Mouse (Mus musculus) left cerebral cortex, postnatal 36 days (tissue): ENCODE results near the gene Kbtbd6. TPM values are rescaled to one million over a fixed set of nuclear protein-coding genes. Genes with fewer than 3 reads are reported as not detected.

Experiments
- DNase-seq, 2 experiments: peaks; one replicate each; pipeline ENCODE4 v3.0.0; 2021 to 2022; ENCODE audit warnings: low spot score in 2 of 2, mixed read lengths in 1 of 2
- intact Hi-C: fragments of 180-260 bp; cut with DNase I; formaldehyde crosslinking; loops from one replicate; pipeline ENCODE4 v1.15.1; 2025
- total RNA-seq, 2 experiments: library from RNA; stranded (reverse); gene quantifications; 2 replicates each; pipeline ENCODE4 v1.2.3; 2021

Gene Kbtbd6
- total RNA-seq, 2 experiments from 2014 or later = 1.0 to 1.4 TPM

DNA sequence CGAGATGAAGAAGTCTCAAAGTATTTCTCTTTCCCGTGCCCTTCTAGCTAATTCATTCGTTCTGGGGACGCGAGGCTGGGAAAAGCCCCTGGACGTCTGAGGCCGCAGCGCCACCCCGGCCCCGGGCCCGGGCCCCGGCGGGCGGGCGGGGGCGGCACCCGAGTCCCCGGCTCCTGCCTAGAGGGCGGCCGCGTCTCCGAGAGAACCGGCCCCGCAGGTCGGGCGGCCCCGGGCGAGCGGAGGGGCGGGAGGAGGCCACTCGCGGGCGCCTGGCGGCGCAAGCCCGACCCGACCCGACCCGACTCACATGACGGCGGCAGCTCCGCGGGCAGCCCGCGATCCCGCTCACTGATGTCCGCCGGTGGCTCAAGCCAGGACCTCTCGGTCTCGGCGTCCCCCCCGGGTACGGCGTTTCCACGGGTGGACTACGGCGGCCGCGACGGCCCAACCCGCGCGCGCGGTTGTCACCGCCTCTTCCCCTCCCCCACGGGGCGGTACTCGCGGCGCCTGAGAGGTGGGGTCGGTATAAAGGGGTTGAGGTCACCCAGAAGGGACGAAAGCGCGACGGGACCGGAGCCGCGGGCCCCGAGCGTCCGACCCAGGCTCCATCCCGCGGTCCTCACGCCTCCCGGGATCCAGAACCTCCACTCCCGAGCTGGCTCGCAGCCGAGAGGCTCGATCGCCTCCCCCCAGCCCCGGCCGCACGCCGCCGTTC is 29.1 kb downstream of the Kbtbd6 start, which contains the start of gene Elf1:
Elf1 (plus strand) TSS at position 571 of the 715 bp plus-strand sequence.
- intact Hi-C loops = loop anchor here (1.0 to 10.0 kb wide), 2 partner anchors 107 to 734 kb away; partner anchors contain the start of gene Sugt1
- peak; percentile 96 to 98 for DNase-seq

DNA sequence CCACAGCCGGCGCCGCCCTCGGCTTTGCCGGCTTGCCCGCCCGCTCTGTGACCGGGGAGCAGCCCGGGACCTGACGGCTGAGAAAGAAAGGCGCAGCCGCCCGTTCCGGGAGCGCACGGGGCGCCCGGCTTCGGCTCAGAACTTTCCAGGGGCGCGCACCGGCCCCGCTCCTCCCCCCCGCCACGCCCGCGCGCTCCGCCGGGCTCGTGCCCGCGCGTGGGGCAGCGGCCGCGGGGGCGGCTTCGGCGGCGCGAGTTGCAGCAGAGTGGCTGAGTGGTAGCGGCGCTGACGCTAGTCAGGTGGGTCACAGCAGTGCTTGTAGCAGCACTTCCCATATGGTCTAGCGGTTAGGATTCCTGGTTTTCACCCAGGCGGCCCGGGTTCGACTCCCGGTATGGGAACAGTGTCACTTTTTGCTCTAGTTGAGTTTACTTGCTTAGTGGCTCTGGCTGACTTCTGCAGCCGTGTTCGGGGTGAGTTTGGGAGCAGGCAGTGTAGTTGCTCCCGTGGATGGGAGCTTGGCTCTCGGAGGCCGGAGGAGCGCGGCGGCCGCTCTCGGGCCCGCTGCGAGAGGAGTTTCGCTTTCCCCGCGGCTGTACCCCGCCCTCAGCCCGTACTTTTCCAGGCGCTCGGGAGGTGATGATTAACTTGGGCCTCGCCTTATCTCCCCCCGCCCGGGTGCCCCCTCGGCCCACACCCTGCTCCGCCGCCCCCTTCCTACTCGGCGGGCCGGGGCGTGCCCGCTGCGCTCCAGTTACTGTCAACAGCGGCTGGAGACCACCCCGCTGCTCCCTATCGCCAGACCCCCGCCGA is 29.9 kb downstream of the Kbtbd6 start, which contains the start of gene Wbp4:
Wbp4 (minus strand) TSS at position 182 of the 813 bp plus-strand sequence.
- DNase-seq = peak; percentile 96 to 98
- intact Hi-C loops = loop anchor here (1.0 to 10.0 kb wide), 2 partner anchors 106 to 733 kb away; partner anchors contain the start of gene Sugt1

DNA sequence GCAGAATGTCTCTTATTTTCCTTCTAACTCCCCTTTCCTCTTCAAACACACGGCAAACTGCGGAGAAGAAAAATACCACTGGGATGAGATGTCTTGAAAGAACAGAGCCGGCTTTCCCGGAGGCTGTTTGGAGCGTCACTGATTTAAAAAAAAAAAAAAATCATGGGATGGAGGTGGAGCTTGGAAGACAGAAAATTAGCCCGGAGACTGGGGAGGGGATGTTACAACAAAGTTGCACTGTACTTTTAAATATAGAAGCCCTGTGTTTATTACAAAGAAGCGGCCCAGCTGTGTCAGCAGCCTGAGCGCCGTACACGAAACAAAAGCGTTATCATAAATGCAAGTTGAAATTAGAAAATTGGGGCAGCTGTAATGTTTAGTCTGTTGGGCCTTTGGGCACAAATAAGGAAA is 30.6 kb downstream of the Kbtbd6 start:
- peak; percentile 33 to 35 for DNase-seq
- intact Hi-C loops = loop anchor here (10.0 kb wide), 1 partner anchor 733 kb away; no protein-coding TSS in a partner anchor

DNA sequence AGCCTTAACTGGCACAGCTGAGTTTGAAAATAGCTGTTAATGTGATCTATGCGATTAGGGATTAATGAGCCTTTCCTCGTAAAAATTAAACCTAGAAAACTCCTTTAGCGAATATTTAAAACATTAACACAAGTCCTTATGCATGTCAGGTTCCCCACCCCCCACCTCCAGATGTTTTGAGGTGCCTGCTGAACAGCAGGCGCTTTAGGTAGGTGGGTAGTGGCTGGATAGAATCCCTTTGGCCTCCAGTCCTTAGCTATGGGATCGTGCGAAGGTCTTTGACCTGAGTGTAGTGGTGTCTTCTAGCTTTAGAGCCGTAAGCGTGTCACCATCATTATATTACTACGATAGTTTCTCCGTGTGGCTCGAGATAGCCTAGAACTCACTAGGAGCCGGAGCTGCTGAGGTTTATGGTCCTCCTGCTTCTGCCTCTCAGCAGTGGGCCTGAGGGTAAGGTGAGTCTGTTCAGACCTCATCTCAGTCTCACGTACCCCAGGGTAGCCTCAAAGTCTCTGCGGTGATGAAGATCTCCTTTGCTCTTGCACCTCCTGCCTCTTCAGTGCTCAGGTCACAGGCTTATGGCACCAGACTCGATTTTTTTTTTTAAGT is 31.2 kb downstream of the Kbtbd6 start:
- intact Hi-C loops = loop anchor here (10.0 kb wide), 1 partner anchor 732 kb away; no protein-coding TSS in a partner anchor
- DNase-seq = no peak

DNA sequence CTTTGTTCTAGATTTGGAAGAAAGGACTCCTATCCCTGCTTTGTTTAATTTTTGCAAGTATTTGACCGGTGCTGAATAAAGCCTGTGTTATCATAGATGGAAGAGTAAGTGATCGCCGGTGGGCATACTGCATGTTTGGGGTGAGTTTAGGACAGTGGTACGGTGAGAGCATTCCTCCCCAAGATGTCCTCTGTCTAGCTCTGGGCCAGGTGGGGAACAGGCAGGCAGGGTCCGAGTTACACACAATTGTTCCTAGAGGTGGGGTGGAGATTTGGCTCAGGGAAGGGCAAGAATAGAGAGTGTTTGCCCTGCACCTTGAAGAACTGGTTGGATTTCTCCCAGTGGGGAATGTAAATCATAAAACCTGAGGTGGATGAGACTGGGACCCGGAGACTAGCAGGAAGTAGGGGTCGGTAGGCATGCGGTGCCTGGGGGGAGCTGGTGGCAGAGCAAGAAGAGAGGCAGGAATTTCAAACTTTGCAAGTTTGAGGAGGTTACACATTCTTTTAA is 32.0 kb downstream of the Kbtbd6 start:
- intact Hi-C loops = loop anchor here (10.0 kb wide), 1 partner anchor 731 kb away; no protein-coding TSS in a partner anchor
- no peak for DNase-seq

DNA sequence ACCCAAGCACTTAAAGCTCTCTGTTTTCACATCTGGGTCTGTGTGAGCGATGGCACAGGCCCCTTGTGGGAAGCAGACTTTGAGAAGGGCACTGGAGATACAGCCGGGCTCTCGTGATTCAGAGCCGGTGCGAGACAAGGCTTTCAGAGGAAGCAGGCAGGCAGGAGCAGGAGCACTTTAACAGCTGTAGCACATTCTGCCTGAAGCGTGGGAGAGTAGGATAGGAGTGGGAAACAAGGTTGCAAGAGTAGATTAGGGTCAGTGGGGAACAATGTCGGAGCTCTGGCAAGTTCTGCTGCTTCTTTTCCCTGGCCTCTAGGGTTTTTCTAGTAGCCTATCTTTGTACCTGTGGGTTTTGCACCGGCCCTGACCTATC is 35.0 kb downstream of the Kbtbd6 start:
- intact Hi-C loops = loop anchor here (10.0 kb wide), 1 partner anchor 728 kb away; no protein-coding TSS in a partner anchor
- no peak for DNase-seq

DNA sequence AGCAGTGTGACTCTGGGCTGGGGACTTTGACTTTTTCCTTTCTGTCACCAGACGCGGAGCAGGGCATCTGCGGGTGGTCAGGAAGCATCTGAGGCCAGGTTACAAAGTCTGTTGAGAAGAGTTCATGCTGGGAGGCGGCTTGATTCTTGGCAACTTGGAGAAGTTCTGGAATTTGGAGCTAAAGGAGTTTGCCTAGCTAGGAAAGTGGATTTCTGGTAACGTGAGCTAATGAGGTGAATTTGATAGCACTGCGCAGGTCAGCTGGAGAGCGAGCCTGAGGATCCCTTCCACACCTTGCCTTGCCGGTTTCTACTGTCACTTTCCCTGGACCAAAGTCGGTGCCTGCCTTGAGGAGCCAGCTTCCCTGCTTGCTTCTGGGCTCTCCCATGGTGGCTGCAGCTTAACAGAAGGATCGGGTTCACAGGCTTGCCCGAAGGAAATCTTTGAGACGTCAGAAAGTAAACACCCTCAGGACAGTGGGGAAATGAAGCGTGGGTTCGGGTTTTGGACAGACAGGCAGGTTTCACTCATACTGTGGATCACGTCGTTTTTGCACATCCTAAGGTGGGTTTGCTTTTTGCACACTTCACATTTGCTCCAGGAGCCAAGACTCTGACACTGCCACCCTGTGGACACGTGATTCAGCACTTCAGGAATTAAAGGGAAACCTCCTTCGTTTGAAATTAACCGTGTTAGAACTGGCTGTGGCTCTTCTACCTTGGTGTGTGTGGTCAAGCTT is 35.5 kb downstream of the Kbtbd6 start:
- DNase-seq = peak; percentile 46 to 53
- intact Hi-C loops = loop anchor here (10.0 kb wide), 1 partner anchor 728 kb away; no protein-coding TSS in a partner anchor

DNA sequence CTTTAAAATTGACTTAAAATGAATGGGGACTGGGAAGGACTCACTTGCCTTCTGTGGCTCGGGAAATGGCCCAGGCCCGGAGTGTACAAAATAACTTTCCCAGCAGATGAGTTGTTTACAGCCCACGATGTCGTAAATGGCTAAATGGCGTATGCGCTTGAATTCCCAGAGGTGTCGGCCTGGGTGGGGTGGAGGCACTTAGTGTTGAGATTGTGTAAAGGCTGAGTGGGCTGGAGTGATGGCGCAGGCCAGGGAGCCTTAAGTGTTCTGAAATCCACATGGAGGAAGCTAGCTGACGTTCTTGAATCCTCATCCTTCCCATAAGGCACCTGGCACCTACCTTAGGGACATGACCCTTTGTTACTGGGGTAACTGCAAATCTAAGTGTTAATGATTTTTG is 36.9 kb downstream of the Kbtbd6 start:
- intact Hi-C loops = loop anchor here (10.0 kb wide), 1 partner anchor 726 kb away; no protein-coding TSS in a partner anchor
- DNase-seq = no peak

DNA sequence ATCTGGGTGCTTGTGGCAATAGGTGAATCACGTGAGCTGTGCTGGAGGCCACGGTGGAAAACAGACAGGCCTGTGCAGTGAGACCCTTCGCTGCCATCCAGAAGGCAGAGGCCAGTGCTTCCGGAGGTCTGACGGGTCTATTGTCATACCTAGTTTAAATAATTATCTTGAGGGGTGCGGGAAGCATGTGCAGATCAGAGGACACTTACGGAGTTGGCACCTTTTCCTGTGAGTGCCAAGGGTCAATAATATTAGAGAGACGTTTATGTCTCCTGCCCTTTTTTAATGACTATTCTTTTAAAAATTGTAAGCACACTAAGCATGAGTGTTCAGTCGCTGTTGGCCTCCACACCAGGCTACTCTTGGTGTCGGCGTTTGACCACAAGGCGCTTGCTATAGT is 37.5 kb downstream of the Kbtbd6 start:
- intact Hi-C loops = loop anchor here (10.0 kb wide), 1 partner anchor 726 kb away; no protein-coding TSS in a partner anchor
- DNase-seq = no peak

DNA sequence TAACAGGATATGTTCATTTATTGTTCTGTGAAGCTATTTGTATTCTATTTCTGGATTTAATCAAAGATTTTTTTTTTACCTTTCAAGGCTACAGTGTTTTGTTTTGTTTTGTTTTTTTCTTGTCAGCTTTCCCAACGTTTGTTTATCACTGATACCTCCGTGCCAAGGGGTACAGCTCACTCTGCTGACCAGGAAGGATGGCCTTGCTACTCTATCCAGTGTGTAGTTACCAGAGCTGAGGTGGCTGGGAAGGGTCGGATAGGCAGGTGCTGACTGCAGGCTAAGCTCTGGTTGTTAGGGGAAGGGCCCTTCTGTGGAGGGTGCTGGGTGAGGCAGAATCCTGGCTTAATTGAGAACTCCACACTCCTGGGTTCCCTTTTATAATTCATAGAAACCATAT is 38.6 kb downstream of the Kbtbd6 start:
- intact Hi-C loops = no loop called here
- no peak for DNase-seq

DNA sequence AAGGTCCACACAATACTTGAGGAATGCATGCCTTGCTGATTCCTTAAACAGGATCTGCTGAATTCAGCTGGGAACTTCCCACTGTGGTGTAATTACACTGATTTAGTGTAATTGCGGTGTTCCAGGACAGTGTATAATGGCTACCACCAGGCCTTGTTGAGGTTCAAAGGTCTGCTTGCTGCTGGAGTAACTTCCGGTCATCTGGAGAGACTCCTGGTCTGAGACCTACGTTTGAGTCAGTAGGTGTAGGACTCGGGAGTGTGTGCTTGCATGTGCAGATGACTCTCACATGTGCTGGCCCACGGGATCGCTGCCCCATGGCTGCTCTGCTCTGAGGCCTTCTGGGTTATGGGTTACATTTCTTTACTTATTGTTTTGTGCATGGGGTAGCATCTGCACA is 42.7 kb downstream of the Kbtbd6 start:
- intact Hi-C loops = no loop called here
- no peak for DNase-seq

DNA sequence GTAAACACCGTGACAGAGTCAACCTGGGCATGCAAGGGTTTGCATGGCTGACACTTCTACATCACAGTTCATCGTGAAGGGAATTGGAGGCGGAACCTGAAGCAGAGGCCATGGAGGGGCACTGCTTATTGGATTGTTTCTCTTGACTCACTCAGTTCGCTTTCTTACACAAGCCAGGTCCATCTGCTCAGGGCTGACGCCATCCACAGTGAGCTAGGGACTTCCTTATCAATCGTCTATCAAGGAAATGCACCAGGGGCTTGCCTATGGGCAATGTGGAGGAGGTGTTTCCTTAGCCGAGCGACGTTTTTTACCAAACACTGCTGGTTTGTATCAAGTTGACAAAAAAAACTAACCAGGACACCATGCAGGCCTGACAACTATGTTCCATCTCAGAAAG is 47.7 kb downstream of the Kbtbd6 start:
- DNase-seq = no peak
- intact Hi-C loops = no loop called here

DNA sequence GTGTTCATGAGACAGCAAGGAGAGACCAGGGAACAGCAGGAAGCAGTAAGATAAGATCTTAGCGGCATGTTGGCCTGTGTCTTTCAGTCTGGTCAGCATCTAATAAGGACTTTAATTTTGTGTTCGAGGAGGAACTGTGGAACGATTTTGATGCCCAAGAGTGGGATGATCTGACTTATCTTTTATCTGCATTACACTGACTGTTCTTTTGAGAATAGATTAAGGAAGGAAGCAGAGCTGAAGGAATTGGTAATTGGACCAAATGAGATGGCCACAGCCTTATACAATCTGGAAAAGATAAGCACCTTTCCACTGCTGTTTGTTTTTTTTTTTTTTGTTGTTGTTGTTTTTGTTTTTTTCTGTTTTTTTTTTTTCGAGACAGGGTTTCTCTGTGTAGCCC is 49.1 kb downstream of the Kbtbd6 start:
- no peak for DNase-seq
- intact Hi-C loops = no loop called here

DNA sequence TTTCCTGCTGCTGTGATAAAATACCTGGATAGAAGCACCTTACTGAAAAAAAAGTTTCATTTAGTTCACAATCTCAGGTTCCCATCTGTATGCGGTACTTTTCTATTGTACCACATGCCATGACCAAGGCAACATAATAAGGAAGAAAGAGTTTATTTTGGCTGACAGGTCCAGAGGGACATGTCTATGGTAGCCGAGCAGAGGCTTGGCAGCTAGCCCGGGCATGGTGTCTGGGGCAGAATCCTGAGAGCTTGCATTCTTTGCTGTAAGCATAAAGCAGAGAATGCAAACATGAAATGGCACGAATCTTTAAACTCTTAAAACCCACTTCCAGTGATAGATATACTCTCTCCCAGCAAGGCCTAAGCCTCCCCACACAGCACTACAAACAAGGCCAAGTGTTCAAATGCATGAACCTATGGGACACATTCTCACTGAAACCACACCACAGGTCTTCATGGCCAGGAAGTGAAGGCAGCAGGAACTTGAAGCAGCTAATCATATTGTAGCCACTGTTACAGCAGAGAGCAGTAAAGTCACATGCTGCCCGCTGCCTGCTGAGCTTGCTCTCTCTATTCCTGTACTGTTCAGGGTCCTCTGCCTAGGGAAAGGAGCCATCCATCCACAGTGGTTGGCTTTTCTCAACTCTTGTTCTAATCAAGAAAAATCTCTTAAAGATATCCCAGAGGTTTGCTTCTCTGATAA is 51.9 kb downstream of the Kbtbd6 start:
- no peak for DNase-seq
- intact Hi-C loops = no loop called here
